Mouse (Mus musculus): ENCODE data around the gene Cast.

The Cast gene

DNA sequence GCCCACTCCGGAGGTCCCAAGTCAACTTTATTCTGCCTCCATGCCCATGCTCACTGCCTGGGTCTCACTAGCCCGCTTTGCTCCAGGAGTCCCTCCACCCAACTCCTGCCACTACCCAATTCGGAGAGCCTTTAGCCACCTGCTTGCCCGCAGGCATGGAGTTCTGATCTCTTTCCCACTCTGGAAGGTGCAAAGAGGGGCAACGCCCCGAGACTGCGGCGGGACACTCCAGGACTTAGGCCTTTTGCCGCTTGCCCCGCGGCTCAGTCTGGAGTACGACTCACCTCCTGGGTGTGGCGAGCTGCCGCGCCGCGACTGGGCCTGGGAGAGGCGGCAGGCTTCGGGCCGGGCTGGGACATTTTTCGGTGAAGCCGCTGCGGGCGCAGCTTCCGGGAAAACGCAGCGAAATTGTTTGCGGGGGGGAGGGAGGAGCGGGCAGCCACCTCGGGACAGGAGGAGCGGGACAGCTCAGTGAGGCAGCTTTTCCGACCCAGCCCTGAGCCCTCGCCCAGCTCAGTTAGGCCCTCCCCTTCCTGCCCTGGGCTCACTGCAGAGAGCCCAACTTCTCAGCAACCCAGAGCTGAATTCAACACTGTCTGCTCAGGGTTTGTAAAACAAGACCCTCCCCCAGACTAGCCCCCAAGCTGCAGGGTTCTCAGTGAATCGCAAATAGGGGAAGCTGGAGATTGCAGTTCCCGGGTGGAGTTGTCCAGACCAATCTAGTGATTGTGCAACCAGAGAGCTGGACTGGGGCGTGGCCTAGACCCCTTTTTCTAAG, at the start of gene Cast:
TSS of gene Cast (minus strand) at position 659 of the 778 bp plus-strand sequence.
- DNase-seq (ENCODE audit: low read depth, low spot score), result peak; percentile 11

DNA sequence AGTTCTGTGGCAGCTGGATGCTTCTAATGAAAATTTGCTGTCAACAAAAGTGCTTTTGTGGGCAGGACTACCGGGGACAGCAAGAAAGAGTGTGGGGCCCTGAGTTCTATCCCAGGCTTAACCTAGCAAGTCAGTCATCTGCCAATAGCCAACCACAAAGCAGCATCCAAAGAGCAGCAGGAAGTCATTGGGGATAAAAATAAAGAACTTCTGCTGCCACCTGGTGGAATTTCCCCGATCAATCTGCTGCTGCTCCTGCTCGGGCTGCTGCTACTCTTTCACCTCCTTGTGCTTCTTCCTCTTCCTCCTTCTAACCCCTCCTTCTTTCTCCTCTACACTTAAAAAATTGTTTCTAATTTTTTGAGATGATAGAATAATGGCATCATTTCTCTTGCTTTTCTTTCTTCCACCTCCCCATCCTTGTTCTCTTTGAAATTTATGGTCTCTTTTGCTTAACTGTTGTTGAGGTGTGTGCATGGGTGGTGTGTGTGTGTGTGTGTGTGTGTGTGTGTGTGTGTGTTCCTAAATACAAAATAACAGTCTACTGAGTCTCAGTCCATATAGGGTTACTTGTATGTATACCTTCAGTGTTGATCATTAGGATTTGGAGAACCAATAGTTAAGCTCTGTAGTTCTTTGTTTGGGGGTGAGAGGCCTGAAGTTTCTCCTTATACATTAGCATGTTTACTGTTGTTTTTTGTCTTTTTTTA, 45.9 kb upstream of the Cast start:
- peak; percentile 40 for DNase-seq (ENCODE audit: low read depth, low spot score)

- DNase-seq (ENCODE audit: low read depth, low spot score), result no peak
These were observed 42.2 kb upstream of the Cast start for GRCm38 (mm10) chr13:74850823-74851222.

GRCm38 (mm10) chr13:74845886-74846285, 37.3 kb upstream of the Cast start:
- DNase-seq (ENCODE audit: low read depth, low spot score), result no peak

- no peak for DNase-seq (ENCODE audit: low read depth, low spot score)
These were observed 25.9 kb upstream of the Cast start for GRCm38 (mm10) chr13:74834543-74834942.

DNA sequence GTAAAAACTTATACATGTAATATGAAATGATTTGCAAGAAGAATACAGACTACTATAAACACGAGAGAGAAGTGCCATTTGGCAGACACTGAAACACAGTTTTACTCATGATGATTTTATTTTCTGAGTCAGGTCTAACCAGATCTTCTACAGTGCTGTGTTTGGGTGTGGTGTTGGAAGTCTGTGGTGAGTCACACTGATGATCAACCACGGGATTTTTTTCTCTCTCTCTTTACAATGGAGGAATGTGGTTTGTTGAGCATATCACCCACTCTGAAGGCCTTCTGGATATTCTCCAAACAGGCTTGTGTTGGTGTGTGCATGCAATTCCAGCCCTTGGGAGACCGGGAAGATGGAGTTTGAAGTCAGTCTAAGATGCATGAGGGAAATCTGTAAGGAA, 13.5 kb upstream of the Cast start:
- no peak for DNase-seq (ENCODE audit: low read depth, low spot score)

- DNase-seq (ENCODE audit: low read depth, low spot score), result no peak
These were observed 7.1 kb upstream of the Cast start for GRCm38 (mm10) chr13:74815753-74816152.

DNA sequence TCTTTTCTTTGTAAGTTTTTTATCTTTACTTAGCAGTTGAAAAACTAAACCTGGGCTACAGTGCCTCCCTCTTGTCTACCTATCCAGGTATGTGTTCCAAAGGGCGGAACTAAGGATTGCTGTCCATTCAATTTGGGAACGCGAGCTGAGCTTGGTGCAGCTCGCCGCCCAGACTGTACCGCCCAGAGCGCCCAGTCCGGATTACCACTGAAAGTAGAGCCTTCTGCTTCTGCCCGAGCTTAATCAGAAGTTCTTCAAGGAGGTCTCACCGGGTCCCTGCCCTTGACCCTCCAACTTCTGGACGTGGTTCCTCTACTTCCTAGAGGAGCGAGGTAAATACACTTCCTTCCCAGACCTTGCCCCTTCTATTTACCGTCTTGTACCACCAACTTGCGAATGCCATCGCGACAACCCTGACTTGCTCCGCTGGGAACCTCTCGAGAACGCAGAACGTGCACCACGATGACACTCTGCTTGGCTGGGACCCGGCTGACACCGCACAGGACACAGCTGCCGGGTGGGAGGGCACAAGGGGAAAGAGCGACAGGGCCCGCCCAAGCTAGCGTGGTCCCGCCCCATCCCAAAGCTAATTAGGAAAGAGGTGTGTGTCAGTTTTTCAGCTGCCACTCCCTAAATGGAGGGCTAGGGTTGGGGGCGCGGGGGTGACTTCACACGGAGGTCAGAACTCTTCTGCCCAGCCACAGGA, 1.0 kb downstream of the Cast start:
- peak; percentile 29 for DNase-seq (ENCODE audit: low read depth, low spot score)

GRCm38 (mm10) chr13:74806934-74807333, 1.7 kb downstream of the Cast start:
- DNase-seq (ENCODE audit: low read depth, low spot score), result no peak

- DNase-seq (ENCODE audit: low read depth, low spot score), result no peak
These were observed 14.2 kb downstream of the Cast start for GRCm38 (mm10) chr13:74794435-74794834.

DNA sequence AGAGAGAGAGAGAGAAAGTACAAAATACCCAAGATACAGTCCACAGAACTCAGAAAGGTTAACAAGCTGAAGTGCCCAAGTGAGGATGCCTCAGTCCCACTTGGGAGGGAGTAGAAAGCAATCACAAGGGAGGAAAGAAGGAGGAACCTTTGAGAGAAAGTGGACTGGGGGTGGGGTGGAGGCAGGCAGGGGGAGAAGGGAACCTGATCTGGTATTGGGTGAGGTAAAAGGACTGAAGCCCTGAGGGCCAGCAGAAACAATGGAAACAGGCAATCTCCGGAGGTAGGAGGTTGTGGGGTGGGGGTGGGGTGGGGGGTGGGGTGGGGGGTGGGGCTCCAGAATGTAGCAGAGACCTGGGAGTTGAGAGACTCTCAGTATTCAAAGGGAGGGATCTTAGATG, 20.9 kb downstream of the Cast start:
- no peak for DNase-seq (ENCODE audit: low read depth, low spot score)

- no peak for DNase-seq (ENCODE audit: low read depth, low spot score)
These were observed 36.5 kb downstream of the Cast start for GRCm38 (mm10) chr13:74772151-74772550.

- peak; percentile 84 for DNase-seq (ENCODE audit: low read depth, low spot score)
These were observed 38.1 kb downstream of the Cast start for GRCm38 (mm10) chr13:74770480-74770879.

- DNase-seq (ENCODE audit: low read depth, low spot score), result no peak
These were observed 38.7 kb downstream of the Cast start for GRCm38 (mm10) chr13:74769871-74770270.

DNA sequence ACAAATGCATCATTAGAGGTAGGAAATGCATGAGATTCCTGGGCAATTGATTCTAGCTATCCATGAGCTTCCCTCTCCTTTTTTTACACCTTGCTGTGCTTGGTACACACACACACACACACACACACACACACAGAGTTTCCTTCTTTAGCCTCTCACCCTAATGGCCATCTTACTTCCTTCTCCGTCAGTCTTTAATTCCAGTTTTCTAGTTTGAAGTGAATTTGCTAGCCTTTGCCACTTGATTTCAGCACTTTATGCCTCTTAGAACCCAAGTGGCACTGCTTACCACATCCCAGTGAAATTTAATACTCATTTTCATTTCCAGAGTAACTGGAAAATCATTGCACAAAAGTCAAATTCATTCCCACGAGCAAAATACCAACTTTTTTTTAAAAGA, 41.4 kb downstream of the Cast start:
- no peak for DNase-seq (ENCODE audit: low read depth, low spot score)

- DNase-seq (ENCODE audit: low read depth, low spot score), result no peak
These were observed 45.9 kb downstream of the Cast start for GRCm38 (mm10) chr13:74762741-74763140.

- DNase-seq (ENCODE audit: low read depth, low spot score), result no peak
These were observed 49.5 kb downstream of the Cast start for GRCm38 (mm10) chr13:74759152-74759551.

DNA sequence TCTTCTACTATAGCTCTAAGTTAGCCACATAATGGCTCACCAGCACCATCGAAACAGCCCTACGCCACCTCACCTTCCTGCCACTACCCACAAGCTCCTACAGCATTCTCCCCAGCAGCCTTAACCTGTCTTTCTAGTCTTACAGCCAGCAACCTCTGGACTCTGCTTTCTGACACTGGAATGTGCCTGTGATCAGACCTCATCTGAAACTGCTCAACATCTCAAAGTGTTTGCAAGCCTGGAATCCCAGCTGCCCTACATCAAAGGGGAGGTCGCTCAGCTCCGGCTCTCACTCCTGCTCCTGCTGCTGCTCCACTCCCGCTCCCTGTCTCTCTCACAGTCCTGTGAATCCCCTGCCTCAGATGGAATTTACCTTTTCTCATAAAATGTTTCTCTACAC, 65.4 kb downstream of the Cast start:
- peak; percentile 14 for DNase-seq (ENCODE audit: low read depth, low spot score)

GRCm38 (mm10) chr13:74736396-74736795, 72.2 kb downstream of the Cast start:
- no peak for DNase-seq (ENCODE audit: low read depth, low spot score)

DNA sequence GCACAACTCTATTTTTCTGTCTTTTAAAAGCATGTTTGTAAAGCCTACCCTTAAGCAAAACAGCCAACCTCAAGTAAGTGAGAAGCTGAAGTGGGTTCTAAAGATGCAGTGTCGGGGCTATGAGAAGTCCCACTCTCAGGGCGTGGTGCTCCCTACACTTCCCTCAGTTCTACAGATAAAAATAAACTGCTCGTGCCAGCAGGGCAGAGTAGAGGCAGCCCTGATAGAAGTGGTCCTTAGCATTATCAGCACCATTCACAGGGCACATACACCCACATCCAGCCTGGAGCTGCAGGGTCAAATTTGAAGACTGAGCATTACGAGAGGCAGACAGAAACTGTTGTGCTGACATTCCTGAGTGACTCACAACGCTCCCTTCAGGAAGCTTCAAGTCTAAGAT, 72.8 kb downstream of the Cast start:
- DNase-seq (ENCODE audit: low read depth, low spot score), result no peak

DNA sequence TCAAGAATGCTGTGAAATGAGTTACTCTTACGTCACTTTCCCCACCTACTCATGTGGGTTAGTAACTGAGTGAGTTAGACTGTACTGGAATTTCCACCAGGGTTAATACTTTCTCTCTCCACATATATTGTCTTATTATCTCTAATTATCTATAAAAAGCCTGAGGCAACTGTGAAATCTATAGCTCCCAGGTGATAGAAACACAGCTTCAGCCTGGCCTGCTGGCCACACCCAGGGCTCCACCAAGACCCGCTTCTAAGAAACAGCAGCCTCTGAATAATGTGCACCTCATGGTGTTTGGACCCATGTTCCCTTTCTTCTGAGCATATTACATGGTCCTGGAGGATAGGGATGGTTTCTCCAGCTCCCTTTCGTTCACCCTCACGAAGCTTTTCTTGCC, 74.9 kb downstream of the Cast start:
- no peak for DNase-seq (ENCODE audit: low read depth, low spot score)

DNA sequence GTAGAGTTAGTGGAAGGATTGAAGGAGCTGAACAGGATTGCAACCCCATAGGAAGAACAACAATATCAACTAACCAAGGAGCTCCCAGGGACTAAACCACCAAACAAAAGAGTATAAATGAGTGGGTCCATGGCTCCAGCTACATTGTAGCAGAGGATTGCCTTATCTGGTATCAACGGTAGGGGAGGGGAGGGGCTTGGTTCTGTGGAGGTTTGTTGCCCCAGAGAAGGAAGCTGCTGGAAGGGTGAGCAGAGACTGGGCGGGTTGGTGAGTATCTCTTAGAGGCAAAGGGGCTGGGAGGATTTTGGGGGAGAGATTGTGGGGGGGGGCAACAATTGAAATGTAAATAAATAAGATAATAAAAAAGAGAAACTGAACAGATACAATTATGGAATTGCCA, 89.6 kb downstream of the Cast start:
- DNase-seq (ENCODE audit: low read depth, low spot score), result no peak

DNA sequence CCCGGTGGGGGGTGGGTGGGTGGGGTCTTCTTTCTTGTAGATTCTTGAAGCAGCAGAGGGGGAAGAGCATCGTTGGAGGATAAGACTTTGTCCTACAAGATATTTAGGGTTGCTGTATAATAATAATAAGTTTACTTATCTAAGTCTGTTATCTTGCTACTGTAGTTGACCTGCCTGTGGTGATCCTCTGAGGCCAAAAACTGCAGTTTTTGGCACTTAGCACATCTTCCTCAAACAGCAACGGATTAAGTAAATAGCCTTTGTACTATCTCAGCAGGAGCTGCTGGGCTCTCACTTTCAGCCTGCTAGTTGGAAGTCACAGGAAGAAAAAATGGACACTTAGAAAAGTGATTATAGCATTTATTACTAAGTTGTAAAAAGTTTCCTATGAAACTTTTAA, 112.4 kb downstream of the Cast start:
- no peak for DNase-seq (ENCODE audit: low read depth, low spot score)

Data from embryo, embryonic 11.5 days (tissue).